Mouse (Mus musculus) MEL (cell line): Measurements from ENCODE around the gene Slc25a21. TPM values are rescaled to one million over a fixed set of nuclear protein-coding genes. Genes with fewer than 3 reads are reported as not detected.

Experiments used
- DNase-seq: peaks from one replicate; pipeline ENCODE4 v3.0.0; 2011; ENCODE audit warnings: low read depth, low spot score
- H3K27ac ChIP-seq: 2 replicates; pipeline ENCODE4 v1.5.1; 2012; ENCODE audit warnings: low read depth, mild to moderate bottlenecking, control low read depth, low read length, moderate library complexity; ENCODE audit not compliant: control insufficient read depth
- H3K27me3 ChIP-seq, 2 experiments: fragments of 150-350 bp in 1 of 2; sonication (generic) in 1 of 2; 2 replicates each; pipeline ENCODE4 v1.6.1; 2012; ENCODE audit warnings: low read length in 2 of 2, mild to moderate bottlenecking in 2 of 2, improper control_type of control experiment in 1 of 2, moderate library complexity in 1 of 2; ENCODE audit not compliant: insufficient read depth in 2 of 2, control insufficient read depth in 1 of 2
- H3K36me3 ChIP-seq, 2 experiments: 2 replicates each; pipeline ENCODE4 v1.6.1; 2012 to 2014; ENCODE audit warnings: low read length in 2 of 2, improper control_type of control experiment in 1 of 2, inconsistent platforms in 1 of 2, mild to moderate bottlenecking in 1 of 2; ENCODE audit not compliant: insufficient read depth in 2 of 2, control insufficient read depth in 1 of 2
- H3K4me1 ChIP-seq, 2 experiments: fragments of 150-350 bp in 1 of 2; sonication (generic) in 1 of 2; 2 replicates each; pipeline ENCODE4 v1.6.1; 2012; ENCODE audit warnings: low read length in 2 of 2, improper control_type of control experiment in 1 of 2, mild to moderate bottlenecking in 1 of 2; ENCODE audit not compliant: insufficient read depth in 2 of 2, control insufficient read depth in 1 of 2
- H3K4me3 ChIP-seq, 2 experiments: fragments of 150-350 bp in 1 of 2; sonication (generic) in 1 of 2; 2 replicates each; pipeline ENCODE4 v1.5.1; 2012; ENCODE audit warnings: low read depth in 2 of 2, low read length in 2 of 2, mild to moderate bottlenecking in 2 of 2, moderate library complexity in 2 of 2, control low read depth in 1 of 2, improper control_type of control experiment in 1 of 2; ENCODE audit not compliant: control insufficient read depth in 1 of 2, insufficient read depth in 1 of 2
- H3K79me2 ChIP-seq: 2 replicates; pipeline ENCODE4 v1.6.1; 2012; ENCODE audit warnings: mild to moderate bottlenecking, low read length, moderate library complexity; ENCODE audit not compliant: control insufficient read depth, poor library complexity, insufficient read depth
- H3K9ac ChIP-seq: 2 replicates; pipeline ENCODE4 v1.6.1; 2012; ENCODE audit warnings: low read depth, mild to moderate bottlenecking, control low read depth, low read length, moderate library complexity; ENCODE audit not compliant: control insufficient read depth, poor library complexity, severe bottlenecking
- H3K9me3 ChIP-seq: fragments of 150-350 bp; sonication (generic); replicated peaks from 2 replicates; pipeline ENCODE4 v1.6.1; 2012; ENCODE audit warnings: mild to moderate bottlenecking, low read length, improper control_type of control experiment, moderate library complexity; ENCODE audit not compliant: insufficient read depth
- BHLHE40 ChIP-seq: IDR thresholded peaks from 2 replicates; pipeline ENCODE4 v1.6.1; 2012; ENCODE audit warnings: low read depth, mild to moderate bottlenecking, inconsistent platforms, low read length, improper control_type of control experiment, borderline replicate concordance
- CHD2 ChIP-seq: IDR thresholded peaks from 2 replicates; pipeline ENCODE4 v1.6.1; 2011; ENCODE audit warnings: low read length, improper control_type of control experiment
- EP300 ChIP-seq, 2 experiments: IDR thresholded peaks; 2 replicates each; pipeline ENCODE4 v1.6.1; 2011; ENCODE audit warnings: improper control_type of control experiment in 2 of 2, low read length in 2 of 2, low read depth in 1 of 2, mild to moderate bottlenecking in 1 of 2
- GABPA ChIP-seq: IDR thresholded peaks from 2 replicates; pipeline ENCODE4 v1.6.1; 2012; ENCODE audit warnings: low read depth, mild to moderate bottlenecking, inconsistent platforms, low read length, improper control_type of control experiment, moderate library complexity
- GATA1 ChIP-seq: IDR thresholded peaks from 2 replicates; pipeline ENCODE4 v1.6.1; 2011; ENCODE audit warnings: low read depth, low read length, improper control_type of control experiment
- MAFK ChIP-seq: IDR thresholded peaks from 2 replicates; pipeline ENCODE4 v1.6.1; 2011; ENCODE audit warnings: low read depth, mild to moderate bottlenecking, low read length, improper control_type of control experiment, borderline replicate concordance
- MAZ ChIP-seq: IDR thresholded peaks from 2 replicates; pipeline ENCODE4 v1.6.1; 2012; ENCODE audit warnings: low read depth, mild to moderate bottlenecking, inconsistent platforms, low read length, improper control_type of control experiment
- MXI1 ChIP-seq: IDR thresholded peaks from 2 replicates; pipeline ENCODE4 v1.6.1; 2011; ENCODE audit warnings: mild to moderate bottlenecking, low read depth, low read length, improper control_type of control experiment
- NRF1 ChIP-seq: IDR thresholded peaks from 2 replicates; pipeline ENCODE4 v1.6.1; 2014; ENCODE audit warnings: low read depth, mild to moderate bottlenecking, inconsistent platforms, low read length, improper control_type of control experiment, moderate library complexity; ENCODE audit not compliant: poor library complexity, insufficient read depth, severe bottlenecking
- RAD21 ChIP-seq: IDR thresholded peaks from 2 replicates; pipeline ENCODE4 v1.6.1; 2011; ENCODE audit warnings: mild to moderate bottlenecking, low read depth, low read length, improper control_type of control experiment
- TAL1 ChIP-seq: IDR thresholded peaks from 2 replicates; pipeline ENCODE4 v1.6.1; 2012; ENCODE audit warnings: mild to moderate bottlenecking, inconsistent platforms, low read length, moderate library complexity, mixed read lengths
- TCF12 ChIP-seq: IDR thresholded peaks from 2 replicates; pipeline ENCODE4 v1.6.1; 2014; ENCODE audit warnings: low read depth, mild to moderate bottlenecking, inconsistent platforms, low read length, improper control_type of control experiment, moderate library complexity
- UBTF ChIP-seq: IDR thresholded peaks from 2 replicates; pipeline ENCODE4 v1.6.1; 2012; ENCODE audit warnings: low read depth, mild to moderate bottlenecking, inconsistent platforms, low read length, improper control_type of control experiment, moderate library complexity, borderline replicate concordance; ENCODE audit not compliant: insufficient read depth
- ZMIZ1 ChIP-seq: IDR thresholded peaks from 2 replicates; pipeline ENCODE4 v1.6.1; 2012; ENCODE audit warnings: low read depth, mild to moderate bottlenecking, inconsistent platforms, low read length, improper control_type of control experiment, moderate library complexity
- polyA plus RNA-seq, 2 experiments: library from polyadenylated mRNA; stranded (reverse) in 1 of 2; unstranded in 1 of 2; fragments of >175 nt in 1 of 2; fragments of >200 nt in 1 of 2; gene quantifications; 2 replicates each; pipeline versions ENCODE4 v1.2.1 to v1.2.4; 2012; ENCODE audit warnings: low replicate concordance in 2 of 2, low read depth in 1 of 2; ENCODE audit not compliant: insufficient read length in 2 of 2, insufficient read depth in 1 of 2, missing spikeins in 1 of 2
- total RNA-seq: library from RNA; depleted of rRNA; stranded (reverse); fragments of 300-350 nt; gene quantifications from 2 replicates; pipeline ENCODE4 v1.2.3, GENCODE M21; 2012

Slc25a21 gene
- total and polyA plus RNA-seq, 3 experiments: 14.7 to 18.3 TPM; not detected in 1

DNA sequence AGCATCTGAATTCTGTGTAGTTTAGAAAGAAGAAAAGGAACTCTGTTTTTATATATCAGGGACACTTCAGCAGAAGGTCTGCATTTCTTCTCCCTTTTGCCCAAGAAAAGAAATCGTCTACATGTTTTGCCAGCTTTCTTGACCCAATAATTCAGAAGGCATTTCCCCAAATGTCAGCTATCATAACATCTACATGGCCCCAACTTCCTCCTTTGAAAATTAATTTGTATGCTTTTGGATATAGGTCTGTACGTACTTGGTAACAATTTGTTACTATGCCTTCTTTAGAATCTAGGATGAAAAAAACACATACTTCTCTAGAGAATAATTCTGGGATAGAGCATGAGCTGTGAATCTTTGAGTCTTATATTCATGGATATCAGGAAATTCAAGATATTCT lies 34.0 kb downstream of the Slc25a21 start:
- peak; percentile 57 for DNase-seq
- Histone ChIP-seq H3K27me3 (no peaks in the 10 kb centered on the region), H3K9ac (no peak overlapping the region), H3K9me3 (no peaks in the 10 kb centered on the region), H3K36me3 (peaks cover 0 to 15% of the 10 kb centered on the region in 2 experiments; a peak in 2 of 4 replicates), H3K27ac (0 out of 2 replicates have a peak overlapping the region, but pooled peaks have one; percentile 12), H3K4me1 (peaks cover 9 to 16% of the 10 kb centered on the region in 2 experiments), H3K79me2 (no peaks in the 10 kb centered on the region), H3K4me3 (peak overlapping the region in 1 of 2 experiments; percentile 49; a peak in 2 of 4 replicates)
- 0 out of 2 replicates have a peak, but pooled peaks have one; percentile 16 for TF ChIP-seq GATA1
- peak in 1 of 2 experiments; percentile 54; a peak in 2 of 4 replicates for TF ChIP-seq EP300 (IDR thresholded peaks at IDR 0.05; ENCODE audit: low read depth in 1 of 2, low read length in 2 of 2)
- TF ChIP-seq MAZ: no peak
- no peak for TF ChIP-seq MXI1

DNA sequence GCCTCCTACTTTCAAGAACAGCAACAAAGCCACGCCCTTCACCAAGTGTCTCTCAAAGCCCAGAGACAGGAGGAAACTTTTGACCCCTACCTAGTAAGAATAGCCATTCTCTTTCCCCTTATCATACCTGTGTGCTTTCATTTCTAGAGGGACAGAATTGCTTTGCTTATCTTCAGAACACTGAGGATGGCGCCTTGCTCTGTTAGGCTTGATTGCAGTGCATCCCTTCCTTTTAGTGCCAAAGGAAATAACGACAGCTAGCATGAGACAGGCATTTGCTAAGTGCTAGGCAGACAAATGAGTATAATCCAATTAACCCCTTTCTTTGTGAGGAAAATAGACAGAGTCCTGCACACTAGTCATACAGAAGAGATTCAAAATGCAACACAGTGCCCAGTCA lies 34.4 kb downstream of the Slc25a21 start:
- DNase-seq: peak; percentile 28
- H3K9me3 ChIP-seq: no peaks in the 10 kb centered on the region
- peaks cover 0 to 15% of the 10 kb centered on the region in 2 experiments; a peak in 2 of 4 replicates for H3K36me3 ChIP-seq
- no peak overlapping the region for H3K9ac ChIP-seq
- 0 out of 2 replicates have a peak overlapping the region, but pooled peaks have one; percentile 12 for H3K27ac ChIP-seq
- no peak overlapping the region for H3K4me3 ChIP-seq
- peaks cover 9 to 16% of the 10 kb centered on the region in 2 experiments for H3K4me1 ChIP-seq
- TF ChIP-seq MAFK: no peak
- 0 out of 2 replicates have a peak, but pooled peaks have one; percentile 11 for TF ChIP-seq GATA1
- no peak for TF ChIP-seq NRF1
- TF ChIP-seq EP300 (IDR thresholded peaks at IDR 0.05; ENCODE audit: low read depth in 1 of 2, low read length in 2 of 2): peak in 1 of 2 experiments; percentile 38; a peak in 2 of 4 replicates
- TF ChIP-seq UBTF: no peak
- TF ChIP-seq ZMIZ1: no peak
- 0 out of 2 replicates have a peak, but pooled peaks have one; percentile 19 for TF ChIP-seq TCF12
- TF ChIP-seq GABPA: no peak
- TF ChIP-seq, all 39 proteins: peak for 3
- no peaks in the 10 kb centered on the region for H3K79me2 ChIP-seq
- no peaks in the 10 kb centered on the region for H3K27me3 ChIP-seq

DNA sequence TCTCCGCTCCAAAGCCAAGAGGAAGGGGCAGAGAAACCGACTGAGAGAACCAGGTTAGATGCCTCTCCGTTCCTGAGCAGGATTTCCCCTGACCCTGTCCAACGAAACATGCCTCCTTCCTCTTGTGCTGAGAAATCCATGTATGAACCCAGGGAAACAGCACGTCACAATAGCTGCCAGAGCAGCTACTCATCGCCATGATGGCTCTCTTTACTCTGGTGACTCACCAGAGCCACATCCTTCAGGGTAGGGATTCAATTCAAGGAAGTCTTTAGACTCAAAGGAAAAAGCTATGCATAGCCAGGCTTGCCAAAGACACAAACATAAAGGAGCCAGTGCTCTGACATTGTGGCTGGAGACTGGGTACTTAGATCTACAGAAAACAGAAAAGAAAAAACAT lies 37.4 kb downstream of the Slc25a21 start:
- no peak overlapping the region for H3K9ac ChIP-seq
- H3K9me3 ChIP-seq: no peaks in the 10 kb centered on the region
- no peak overlapping the region for H3K27ac ChIP-seq
- no peak overlapping the region for H3K4me3 ChIP-seq
- no peak for TF ChIP-seq BHLHE40
- TF ChIP-seq MAFK: no peak
- no peak for TF ChIP-seq TAL1
- TF ChIP-seq CHD2: no peak
- TF ChIP-seq RAD21: no peak
- TF ChIP-seq, all 39 proteins: peak for 0
- H3K79me2 ChIP-seq: no peaks in the 10 kb centered on the region
- H3K4me1 ChIP-seq: peaks cover 9 to 16% of the 10 kb centered on the region in 2 experiments
- no peaks in the 10 kb centered on the region for H3K27me3 ChIP-seq
- H3K36me3 ChIP-seq: peaks cover 0 to 15% of the 10 kb centered on the region in 2 experiments; a peak in 2 of 4 replicates
- no peak for DNase-seq
